Mouse (Mus musculus) mesoderm, embryonic 11.5 days (tissue): Measurements from ENCODE around the gene Eef1b2.
"Not testable (repeated sequence)": the region's sequence is repeated elsewhere in the genome, so short reads cannot be mapped to it uniquely, and the experiment has no call there.

Experiments used
- DNase-seq: peaks from one replicate; pipeline ENCODE4 v3.0.0-alpha.2; 2012; ENCODE audit warnings: low read depth, low spot score

Eef1b2 gene

GRCm38 (mm10) chr1:63176604-63177421 is at the start of gene Eef1b2, which contains the start of gene Ndufs1:
TSS of gene Eef1b2 (plus strand) at chr1:63176825.
TSS of gene Ndufs1 (minus strand) at chr1:63176833.
- peak; percentile 98 for DNase-seq

GRCm38 (mm10) chr1:63129273-63129672 is 47.4 kb upstream of the Eef1b2 start:
- no peak for DNase-seq

GRCm38 (mm10) chr1:63129857-63130690 is 46.6 kb upstream of the Eef1b2 start:
- DNase-seq: no peak

- no peak for DNase-seq
These were observed 45.7 kb upstream of the Eef1b2 start for GRCm38 (mm10) chr1:63130883-63131282.

GRCm38 (mm10) chr1:63131766-63132165 is 44.9 kb upstream of the Eef1b2 start:
- no peak for DNase-seq

- no peak for DNase-seq
These were observed 42.1 kb upstream of the Eef1b2 start for GRCm38 (mm10) chr1:63134530-63134929.

GRCm38 (mm10) chr1:63137971-63138370 is 38.7 kb upstream of the Eef1b2 start:
- DNase-seq: no peak

- not testable (repeated sequence) for DNase-seq
These were observed 38.0 kb upstream of the Eef1b2 start for GRCm38 (mm10) chr1:63138586-63138985.

GRCm38 (mm10) chr1:63140231-63140630 is 36.4 kb upstream of the Eef1b2 start:
- no peak for DNase-seq

- no peak for DNase-seq
These were observed 8.0 kb upstream of the Eef1b2 start for GRCm38 (mm10) chr1:63168638-63169037.

- DNase-seq: no peak
These were observed 772 bp upstream of the Eef1b2 start for GRCm38 (mm10) chr1:63175853-63176252.

- DNase-seq: no peak
These were observed 394 bp upstream of the Eef1b2 start for GRCm38 (mm10) chr1:63176259-63176603.

- DNase-seq: no peak
These were observed 1.7 kb downstream of the Eef1b2 start for GRCm38 (mm10) chr1:63178308-63178707.

- no peak for DNase-seq
These were observed 3.5 kb downstream of the Eef1b2 start for GRCm38 (mm10) chr1:63180122-63180521.

- not testable (repeated sequence) for DNase-seq
These were observed 4.0 kb downstream of the Eef1b2 start for GRCm38 (mm10) chr1:63180575-63180974.

GRCm38 (mm10) chr1:63181019-63181418 is 4.4 kb downstream of the Eef1b2 start:
- peak; percentile 97 for DNase-seq

- no peak for DNase-seq
These were observed 4.9 kb downstream of the Eef1b2 start for GRCm38 (mm10) chr1:63181480-63181879.

GRCm38 (mm10) chr1:63182212-63182611 is 5.6 kb downstream of the Eef1b2 start:
- no peak for DNase-seq

- DNase-seq: peak; percentile 57
These were observed 6.1 kb downstream of the Eef1b2 start for GRCm38 (mm10) chr1:63182636-63183270.

- not testable (repeated sequence) for DNase-seq
These were observed 8.8 kb downstream of the Eef1b2 start for GRCm38 (mm10) chr1:63185430-63185829.

- no peak for DNase-seq
These were observed 11.9 kb downstream of the Eef1b2 start for GRCm38 (mm10) chr1:63188536-63188935.

- DNase-seq: no peak
These were observed 14.2 kb downstream of the Eef1b2 start for GRCm38 (mm10) chr1:63190851-63191250.
